Mouse (Mus musculus): ENCODE measurements at regions not wholly inside any gene's neighbourhood (a gene's known extent, or its start where the extent isn't known, plus 50 kb on each side); places are given as distances from the start of the nearest gene placed in this dataset.

DNA sequence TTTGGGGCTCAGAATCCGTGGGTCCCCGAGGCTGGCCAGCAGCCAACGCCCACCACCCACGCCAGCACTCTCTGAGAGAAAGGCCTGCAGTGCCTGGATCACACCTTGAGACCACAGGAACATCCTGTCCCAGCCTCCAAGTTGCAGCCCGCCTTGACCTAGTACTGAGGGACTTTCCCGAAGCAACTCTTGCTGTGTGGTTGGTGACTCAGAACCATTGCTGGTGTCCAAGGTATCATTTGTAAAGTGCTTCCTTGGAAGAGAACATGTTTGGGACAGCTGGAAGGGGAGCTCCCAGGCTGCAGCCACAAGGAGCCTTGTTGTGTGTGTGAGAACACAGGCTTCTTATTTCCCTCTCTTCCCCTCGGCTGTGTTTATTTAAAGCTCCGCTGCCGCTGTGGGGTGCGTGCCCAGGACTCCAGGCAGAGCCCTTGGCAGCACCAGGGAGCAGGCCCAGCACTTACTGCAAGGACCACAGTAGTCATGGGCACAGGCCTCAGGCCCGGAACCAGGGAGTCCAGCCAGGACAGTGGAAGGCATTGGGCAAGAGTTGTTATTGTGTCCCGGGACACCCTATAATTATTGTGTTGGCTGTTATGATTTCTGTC, 2153.8 kb upstream of the Gm7489 start:
- CTCF ChIA-PET: no interaction called here

DNA sequence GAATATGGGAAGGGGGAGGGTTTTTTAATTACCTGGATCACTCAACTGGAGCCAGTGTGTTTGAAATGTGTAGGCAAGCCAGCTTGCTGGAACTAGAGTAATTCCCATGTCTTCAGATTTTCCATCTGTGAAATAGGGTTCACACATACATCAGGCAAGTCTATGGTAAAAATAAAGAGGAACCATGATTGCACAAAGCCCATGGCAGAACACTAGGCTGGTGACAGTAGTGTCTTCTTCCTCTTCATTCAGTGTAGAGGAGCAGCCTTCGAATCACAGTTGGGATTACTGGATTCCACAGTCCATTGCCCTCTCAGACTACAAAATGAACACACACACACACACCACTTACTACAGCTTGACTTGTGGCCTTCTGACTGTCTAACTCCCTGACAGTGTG, 2150.5 kb upstream of the Gm7489 start:
- CTCF ChIA-PET: no interaction called here

Data from spleen, embryonic (tissue).